Mouse (Mus musculus): ENCODE data around the gene Nisch.

The Nisch gene

DNA sequence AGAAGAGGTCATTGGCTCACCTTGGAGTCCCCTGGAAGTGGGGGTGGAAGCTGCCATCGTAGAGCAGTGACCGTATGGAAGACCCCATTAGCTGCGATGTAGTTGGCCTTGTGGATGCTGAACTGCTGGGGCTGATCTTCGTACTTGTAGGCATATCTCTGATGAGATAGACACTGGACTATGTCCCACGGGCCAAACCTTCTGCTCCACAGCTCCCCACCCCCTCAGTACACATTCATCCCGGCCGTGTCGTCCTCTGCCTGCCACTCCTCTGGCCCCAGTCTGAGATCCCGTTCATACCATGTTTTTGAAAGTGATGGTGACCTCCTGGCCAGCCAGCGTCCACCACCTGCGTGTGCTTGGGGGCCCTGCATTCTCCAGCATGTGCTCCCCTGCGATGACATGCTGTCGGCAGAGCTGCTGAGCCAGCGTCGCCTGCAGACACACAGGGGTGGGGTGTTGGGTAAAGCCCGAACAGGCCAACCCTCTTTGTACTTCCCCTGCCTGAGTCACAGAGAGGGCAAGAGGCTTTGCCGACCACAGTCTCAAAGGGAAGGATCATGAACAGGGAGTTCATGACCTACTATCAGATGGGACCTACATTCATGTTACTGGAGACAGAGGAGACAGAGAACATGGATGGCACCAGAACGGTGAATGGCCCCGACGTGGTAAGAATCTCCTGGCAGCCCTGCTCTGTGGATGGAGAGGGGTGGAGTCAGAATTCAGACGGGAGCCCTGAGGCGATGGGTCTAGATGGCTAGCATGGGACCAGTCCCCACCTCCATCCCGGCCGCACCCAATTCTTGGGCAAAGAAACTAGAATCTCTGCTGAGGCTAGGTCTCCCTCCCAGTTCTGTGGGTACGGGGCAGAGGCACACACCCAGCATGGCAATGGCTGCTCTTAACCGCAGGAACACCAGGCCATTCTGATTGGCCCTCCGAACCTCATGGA lies 56.3 kb downstream of the Nisch start:
- no peak for DNase-seq

DNA sequence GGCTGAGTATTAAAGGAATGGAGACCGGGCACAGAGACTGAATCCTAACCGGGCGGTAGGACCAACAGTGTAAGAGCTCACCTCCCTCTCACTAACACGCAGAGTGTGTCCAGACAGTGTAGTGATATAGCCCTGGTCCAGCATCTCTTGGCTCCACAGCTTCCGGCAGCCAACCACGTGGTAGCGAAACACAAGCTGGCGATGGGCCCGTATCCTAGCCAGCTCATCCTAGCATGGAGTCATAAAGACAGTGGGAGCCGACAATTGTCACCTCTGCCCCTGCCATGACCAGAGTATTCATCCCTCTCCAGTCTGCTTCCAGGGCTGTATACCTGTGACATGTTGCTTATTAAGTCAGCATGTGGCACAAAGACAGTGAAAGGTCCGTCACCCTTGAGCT lies 71.1 kb downstream of the Nisch start:
- DNase-seq, result no peak

DNA sequence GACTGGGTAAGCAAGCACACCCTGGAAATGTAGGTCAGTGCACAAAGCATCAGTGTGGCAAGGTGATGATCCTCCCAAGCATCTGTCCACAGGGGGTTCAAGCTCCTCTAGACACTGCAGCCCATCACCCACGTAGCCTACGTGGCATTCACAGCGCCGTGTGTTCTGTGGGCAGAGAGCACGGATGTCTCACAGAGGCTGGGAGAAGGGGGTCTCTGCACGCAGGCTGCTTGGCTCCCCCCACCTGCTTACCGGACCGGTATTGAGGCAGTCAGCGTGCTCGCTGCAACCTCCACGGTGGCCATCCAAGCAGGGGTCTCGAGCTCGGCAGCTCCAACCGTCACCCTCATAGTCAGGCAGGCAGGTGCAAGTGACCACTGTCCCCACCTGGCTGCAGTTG lies 75.7 kb downstream of the Nisch start:
- DNase-seq, result peak in 1 of 2 experiments; percentile 1

DNA sequence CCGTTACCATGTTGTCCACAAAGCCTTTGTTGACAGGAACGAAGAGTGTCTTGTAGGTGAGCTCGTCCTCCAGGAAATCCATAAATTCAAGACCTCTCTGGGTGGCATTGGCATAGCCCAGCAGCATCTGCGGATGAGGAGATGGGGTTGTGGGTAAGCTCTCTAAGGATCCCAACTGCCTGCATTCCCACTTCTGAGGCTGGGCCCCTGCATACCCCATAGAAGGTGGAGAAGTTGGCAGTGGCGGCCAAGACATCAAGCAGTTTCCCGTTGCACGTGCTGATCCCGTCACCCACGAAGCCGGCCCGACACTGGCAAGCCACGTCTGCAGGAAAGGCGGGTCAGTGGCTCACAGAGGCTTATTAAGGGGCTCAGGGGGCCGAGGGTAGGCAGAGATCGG lies 76.6 kb downstream of the Nisch start:
- no peak for DNase-seq

DNA sequence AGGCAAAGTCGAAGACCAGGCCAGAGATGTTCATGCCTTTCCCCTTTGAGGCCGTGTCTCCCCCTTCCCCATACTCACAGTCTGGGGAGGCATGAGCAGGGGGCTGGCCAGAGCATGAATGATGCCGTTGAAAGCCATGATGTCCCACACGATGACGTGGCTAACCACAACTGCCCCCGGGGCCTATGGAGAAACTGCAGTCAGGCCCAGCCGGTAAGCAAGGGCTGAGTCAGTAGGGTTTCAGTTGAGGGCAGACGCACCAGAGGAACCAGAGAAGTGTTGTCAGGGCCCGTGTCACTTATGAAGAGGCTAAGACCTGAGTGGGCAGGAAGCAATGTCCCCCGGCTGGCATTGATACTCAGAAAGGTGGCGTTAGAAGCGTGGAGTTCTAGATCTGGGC lies 77.1 kb downstream of the Nisch start:
- peak in 1 of 2 experiments; percentile 4 for DNase-seq

DNA sequence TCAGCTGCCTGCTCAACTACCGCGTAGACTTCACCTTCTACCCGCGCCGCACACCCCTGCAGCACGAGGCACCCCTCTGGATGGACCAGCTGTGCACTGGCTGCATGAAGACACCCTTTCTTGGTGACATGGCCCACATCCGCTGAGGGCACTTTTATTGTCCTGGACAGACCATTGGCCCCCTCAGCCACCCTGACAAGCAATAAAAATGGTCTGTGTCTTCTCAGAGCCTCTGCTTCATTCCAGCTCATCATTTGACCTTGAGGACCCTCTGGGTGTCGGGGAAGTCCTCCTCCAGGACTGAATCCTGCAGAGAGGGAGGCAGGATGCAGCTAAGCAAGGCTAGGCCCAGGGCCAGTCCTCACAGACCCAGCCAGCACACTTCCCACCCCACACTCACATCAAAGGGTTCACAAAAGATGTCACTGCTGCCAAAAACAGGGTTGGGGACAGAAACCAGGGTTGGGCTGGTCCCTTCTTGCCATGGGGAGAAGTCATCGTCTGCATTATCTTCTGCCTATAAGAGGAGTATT lies 77.8 kb downstream of the Nisch start:
- DNase-seq, result peak in 1 of 2 experiments; percentile 1

DNA sequence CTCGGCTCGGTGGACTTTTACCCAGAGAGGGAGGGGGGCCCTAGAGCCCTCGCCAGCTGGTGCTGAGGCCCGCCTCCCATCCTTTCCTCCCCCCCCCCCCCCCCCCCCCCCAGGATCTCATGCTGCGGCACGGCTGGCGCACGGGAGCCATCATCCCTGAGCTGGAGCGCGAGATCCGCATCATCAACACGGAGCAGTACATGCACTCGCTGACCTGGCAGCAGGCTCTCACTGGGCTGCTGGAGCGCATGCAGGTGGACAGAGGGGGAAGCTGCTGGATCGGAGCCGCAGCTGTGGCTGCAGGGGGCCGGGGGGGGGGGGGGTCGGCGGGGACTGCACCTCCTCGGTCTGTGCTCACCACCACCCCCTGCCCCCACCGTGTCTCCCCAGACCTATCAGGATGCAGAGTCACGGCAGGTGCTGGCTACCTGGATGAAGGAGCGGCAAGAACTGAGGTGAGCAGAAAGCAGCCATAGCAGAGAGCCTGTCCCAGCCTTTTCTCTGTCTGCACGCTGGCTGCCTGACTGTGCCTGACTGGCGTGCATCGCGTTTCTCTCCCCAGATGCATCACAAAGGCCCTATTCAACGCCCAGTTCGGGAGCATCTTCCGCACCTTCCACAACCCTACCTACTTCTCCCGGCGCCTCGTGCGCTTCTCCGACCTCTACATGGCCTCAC lies 78.4 kb downstream of the Nisch start:
- peak; percentile 43 to 51 for DNase-seq

DNA sequence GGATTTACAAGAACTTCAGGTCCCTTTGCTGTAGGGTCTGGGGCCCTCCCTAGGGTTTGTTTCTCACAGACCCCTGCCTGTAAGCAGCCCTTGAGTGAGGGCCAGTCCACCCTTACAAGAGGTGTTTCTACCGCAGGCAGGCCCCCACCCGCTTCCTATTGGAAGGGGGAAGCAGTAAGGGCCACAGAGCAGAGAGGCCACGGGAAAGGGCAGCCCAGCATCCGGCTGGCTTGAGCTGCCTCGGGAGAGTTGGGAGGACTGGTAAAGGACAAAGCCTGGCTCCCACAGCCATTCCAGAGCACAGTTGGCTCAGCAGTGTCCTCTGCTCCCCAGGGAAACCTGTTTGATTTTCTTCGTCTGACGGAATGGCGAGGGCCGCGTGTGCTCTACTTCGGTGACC lies 79.0 kb downstream of the Nisch start:
- peak in 1 of 2 experiments; percentile 9 for DNase-seq

DNA sequence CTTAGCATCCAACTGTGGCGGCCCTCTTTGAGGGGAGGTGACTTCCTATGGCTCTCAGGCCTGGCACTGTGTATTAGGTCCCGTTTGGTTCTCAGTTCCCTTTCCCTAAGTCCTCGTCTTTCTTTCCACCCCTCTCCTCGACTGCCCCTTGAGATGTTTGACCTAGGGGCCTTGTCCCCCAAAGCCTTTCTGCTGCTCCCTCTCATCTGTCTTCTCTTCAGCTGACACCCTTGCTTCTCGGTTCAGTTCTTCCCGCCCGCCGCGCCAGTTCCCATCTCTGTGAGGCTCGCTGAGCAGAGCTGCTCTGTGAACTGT lies 79.5 kb downstream of the Nisch start:
- DNase-seq, result no peak

DNA sequence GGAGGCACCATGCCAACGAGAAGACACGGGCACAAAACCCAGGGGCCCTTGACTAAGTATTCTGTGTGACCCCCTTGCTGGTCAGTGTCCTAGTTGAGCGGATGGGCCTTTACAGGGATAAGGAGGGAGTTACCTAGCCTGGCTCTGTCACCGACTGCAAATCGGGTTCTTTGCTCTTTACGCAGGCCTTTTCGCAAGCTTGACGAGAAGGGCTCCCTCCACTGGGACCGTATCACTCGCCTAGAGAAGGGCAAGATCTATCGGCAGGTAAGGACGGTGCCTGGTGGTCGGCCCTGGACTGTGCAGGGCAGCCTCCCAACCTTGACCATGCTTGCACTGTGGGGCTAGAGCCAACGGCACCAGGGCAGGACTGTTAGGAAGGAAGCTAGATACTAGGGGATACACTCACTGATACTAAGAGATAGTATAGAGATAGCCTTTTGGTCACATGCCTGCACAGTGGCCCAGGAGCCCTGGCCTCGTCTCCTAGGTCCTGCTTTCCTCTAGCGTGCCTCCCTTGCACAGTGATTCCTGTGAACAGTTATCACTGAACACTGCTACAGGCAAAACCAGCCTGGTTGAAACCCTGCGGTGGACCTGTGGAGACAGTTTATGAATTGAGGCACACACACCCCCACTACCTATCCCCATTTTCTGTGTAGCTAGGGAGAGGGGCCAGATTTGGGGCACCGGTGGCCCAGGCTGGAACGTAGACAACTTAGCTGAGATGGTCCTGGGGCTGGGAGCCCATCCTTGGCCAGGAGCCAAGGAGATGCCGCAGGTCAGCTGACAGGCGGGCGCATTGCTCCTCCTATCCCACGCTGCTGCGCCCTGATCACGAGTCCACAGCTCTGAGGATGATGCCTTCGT lies 80.1 kb downstream of the Nisch start:
- DNase-seq, result peak in 1 of 2 experiments; percentile 9

DNA sequence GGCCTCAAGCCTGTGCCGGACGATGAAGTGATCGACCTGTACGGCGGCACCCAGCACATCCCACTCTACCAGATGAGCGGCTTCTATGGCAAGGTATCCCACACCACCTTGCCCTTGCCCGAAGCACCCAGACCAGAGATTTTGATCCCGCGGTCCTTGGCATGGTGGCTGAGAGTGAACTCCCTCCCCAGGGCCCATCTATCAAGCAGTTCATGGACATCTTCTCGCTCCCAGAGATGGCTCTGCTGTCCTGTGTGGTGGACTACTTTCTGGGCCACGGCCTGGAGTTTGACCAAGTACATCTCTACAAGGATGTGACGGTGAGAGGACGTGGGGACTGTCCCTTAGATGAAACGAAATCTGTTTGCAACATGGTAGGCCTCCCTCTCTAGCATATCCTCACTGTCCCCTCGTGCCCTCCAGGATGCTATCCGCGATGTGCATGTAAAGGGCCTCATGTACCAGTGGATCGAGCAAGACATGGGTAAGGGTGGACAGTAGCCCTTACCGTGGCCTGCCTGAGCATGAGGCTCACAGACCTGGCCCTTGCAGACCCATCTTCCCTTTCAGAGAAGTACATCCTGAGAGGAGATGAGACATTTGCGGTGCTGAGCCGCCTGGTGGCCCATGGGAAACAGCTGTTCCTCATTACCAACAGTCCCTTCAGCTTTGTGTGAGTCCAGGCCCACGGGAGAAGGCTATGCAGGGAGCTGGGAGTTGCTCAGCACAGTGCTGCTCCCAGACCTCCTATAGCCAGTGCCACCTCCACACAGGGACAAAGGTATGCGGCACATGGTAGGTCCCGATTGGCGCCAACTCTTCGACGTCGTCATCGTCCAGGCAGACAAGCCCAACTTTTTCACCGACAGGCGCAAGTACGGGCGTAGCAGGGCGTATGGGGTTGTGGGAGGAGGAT lies 81.0 kb downstream of the Nisch start:
- peak in 1 of 2 experiments; percentile 1 for DNase-seq

DNA sequence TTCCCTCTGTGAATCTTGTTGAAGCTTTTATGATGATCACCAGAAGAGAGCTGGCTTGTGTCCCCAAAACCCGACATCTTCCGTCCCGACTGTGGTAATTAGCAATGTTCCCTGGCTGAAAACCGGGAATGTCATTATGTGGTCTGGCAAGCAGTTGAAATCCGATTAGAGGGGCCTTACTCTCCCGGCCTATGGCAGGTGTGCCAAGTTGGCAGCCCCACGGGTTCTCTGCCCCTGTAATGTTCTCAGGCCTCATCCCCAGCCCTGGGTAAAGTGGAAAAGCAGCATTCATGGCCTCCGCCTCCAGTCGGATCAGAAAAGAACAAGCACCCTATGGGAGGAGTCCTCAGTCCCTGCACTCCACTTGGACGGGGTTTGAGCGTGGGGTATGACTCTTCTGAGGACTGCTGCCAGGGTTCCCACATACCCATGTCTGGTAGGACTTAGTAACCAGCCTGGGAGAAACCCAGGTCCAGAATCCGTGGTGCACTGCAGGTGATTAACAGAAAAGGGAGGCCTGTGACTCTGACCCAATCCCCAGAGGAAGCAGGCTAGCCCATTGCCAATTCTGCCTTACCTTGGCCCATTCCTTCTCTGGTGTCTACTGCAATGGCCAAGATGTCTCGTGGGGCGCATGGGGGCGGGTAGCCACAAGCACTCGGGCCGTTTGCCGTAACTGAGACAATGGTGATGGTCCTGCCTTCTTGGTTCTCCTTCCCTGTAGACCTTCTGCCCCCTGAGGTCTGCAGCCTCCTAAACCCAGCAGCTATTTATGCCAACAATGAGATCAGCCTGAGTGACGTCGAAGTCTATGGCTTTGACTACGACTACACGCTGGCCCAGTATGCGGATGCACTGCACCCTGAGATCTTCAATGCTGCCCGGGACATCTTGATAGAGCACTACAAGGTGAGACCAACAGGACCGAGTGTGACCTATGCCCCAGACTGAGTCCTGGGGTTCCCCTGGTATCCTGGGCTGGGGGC lies 82.4 kb downstream of the Nisch start:
- peak in 1 of 2 experiments; percentile 1 for DNase-seq

DNA sequence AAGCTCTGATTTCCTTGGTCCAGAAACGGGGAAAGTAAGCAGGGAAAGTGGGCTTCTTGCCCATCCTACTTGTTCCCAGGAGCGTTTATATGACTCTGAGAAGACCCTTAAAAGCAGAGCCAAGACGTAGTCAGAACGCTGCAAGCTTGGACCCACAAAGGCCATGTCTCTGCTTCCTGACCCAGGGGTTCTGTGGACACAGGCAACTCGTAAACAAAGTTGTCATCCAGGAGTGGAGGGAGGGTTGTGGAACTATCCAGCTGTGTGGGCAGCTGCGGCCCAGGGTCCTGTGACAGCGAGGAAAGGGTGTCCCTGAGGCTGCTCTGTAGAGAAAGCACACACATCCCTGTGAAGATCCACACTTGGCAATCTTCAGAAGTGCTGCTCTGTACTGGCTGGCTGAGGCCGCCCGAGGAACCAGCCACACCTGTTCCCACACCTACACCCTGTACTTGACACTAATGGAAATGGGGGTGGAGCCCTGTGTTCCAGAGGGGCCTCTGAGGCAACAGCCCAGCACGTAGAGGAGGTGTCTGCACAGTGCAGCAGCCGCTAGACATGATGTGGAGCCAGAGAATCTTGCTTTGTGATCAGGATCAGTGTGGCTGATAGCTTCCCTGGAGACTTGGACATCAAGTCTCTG lies 83.6 kb downstream of the Nisch start:
- DNase-seq, result no peak

DNA sequence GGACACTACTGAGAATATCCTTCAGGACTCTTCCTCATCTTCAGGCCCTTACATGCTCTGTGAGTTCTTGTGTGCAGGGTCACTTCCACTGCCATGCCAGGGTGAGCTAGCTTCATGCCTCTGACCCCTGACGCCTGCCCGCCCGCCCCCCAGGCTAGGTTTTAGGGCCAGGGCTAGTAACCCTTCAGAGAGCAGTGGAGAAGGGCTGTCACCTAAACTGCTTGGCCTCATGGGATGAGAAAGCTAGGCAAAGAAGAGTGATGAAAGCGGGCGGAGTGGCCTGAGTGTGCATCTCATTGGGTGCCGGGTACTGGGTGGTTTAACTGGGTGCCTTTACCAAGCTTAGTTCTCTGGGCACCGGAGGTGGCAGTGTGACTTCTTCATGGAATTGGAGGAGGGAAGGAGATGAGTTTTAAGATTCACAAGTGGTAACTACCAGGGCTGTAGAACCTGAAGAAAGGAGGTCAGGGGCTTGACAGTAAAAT lies 84.2 kb downstream of the Nisch start:
- no peak for DNase-seq

DNA sequence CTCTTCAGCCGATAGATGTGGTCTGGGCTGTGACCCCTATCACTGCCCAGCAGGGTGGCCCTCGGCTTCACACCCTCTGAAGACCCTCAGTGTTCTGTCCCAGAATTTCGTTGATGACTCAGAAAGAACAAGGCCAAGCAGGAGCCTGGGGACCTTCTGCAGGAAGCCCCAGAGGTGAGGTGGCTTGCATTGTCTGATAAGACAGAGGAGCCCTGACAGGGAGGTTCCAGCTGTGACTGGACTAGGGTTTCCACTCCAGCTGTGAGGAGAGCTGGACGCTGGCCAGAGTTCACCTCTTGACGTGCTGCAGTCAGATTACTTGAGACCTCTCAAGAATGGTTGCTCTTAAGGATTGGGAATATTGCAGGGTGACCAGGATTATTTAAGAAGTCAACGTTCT lies 84.7 kb downstream of the Nisch start:
- no peak for DNase-seq

DNA sequence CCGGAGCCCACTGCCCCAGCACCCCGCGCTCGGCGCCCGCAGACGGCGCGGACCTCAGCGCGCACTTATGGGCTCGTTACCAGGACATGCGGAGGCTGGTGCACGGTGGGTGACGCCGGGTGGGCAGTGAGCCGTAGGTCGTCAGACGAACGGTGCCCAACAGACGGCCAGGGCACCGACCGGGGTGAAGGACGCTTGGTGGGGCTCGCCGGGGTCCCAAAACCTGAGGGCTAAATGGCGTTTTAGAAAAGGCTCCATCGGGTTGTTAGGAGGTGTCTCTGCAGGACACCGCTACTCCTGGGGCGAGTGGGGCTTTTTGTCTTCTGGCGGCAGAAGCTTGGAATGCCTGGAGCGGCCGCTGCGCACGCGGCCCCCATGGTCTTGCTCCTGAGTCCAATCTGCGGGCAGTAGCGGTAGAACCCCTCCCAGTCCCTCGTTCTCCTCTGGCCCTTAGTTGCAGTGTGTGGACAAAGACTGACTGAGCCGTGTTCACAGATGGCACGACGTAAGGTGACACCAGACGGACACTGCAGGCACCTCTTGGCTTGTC lies 85.4 kb downstream of the Nisch start:
- no peak for DNase-seq

DNA sequence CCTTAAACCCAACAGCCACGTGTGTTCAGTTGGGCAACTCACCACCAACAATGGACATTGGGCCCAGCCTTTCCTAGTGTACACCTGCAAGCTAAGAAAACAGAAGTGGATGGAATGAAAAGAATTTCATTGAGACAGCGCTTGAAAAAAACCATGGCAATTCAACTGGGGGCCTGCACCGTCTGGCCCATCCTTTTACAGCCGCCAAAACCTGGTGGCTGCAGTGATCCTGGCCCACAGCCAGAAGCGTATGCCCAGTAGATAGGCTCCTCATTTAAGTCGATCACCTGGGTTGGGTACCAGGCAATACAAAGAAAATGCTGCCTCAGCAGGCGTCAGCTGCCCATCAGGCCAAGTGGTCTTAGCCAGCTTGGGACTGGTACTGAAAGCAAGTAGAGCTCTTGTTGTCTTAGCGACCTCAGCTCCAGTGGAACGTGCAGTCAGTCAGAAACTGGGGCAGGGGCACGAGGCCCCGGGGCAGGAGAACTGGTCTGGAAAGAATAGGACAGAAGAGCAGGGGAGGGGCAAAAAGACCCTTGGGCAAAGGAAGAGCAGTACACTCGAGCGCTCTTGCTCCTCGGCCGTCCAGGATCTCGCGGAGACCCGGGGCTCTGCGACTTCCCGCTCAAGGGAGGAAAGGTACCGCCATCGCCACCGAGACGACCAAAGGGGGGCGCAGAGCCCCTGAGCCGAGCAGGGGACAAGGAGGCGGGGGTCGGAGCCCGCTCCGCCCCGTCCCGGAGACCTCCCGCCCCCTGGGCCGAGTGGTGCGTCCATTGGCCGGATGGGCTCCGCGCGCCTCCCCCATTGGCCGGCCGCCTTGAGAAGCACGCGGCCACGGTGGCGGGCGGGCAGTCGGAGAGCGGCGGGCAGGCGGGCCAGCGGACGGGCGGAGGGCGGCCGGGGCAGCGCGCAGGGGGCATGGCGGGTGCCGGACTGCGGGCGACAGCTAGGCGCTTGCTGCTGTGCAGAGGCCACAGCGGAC lies 86.2 kb downstream of the Nisch start, which contains the start of gene Nt5dc2:
Gene Nt5dc2 (plus strand): TSS at position 818 of the 985 bp plus-strand sequence.
- DNase-seq, result peak; percentile 60 to 65
